Mouse (Mus musculus): ENCODE data around the gene Cyp2c23.

Gene Cyp2c23

GRCm38 (mm10) chr19:43965496-43966085 is 63.4 kb downstream of the Cyp2c23 start:
- no peak for DNase-seq

- DNase-seq: no peak
Observed at GRCm38 (mm10) chr19:43962795-43963194, 66.2 kb downstream of the Cyp2c23 start.

- no peak for DNase-seq
Observed at GRCm38 (mm10) chr19:43961185-43961584, 67.8 kb downstream of the Cyp2c23 start.

- DNase-seq: no peak
Observed at GRCm38 (mm10) chr19:43960014-43960413, 69.0 kb downstream of the Cyp2c23 start.

- peak; percentile 33 for DNase-seq
Observed at GRCm38 (mm10) chr19:43959162-43959561, 69.8 kb downstream of the Cyp2c23 start.

GRCm38 (mm10) chr19:43957881-43958280 is 71.1 kb downstream of the Cyp2c23 start:
- no peak for DNase-seq

- DNase-seq: no peak
Observed at GRCm38 (mm10) chr19:43957402-43957801, 71.6 kb downstream of the Cyp2c23 start.

- DNase-seq: no peak
Observed at GRCm38 (mm10) chr19:43955266-43955665, 73.7 kb downstream of the Cyp2c23 start.

Data from cerebellum, adult 11-12 months (tissue).